Mouse (Mus musculus): ENCODE data around the gene Tmem104. TPM values are rescaled to one million over a fixed set of nuclear protein-coding genes. Genes with fewer than 3 reads are reported as not detected.

Tmem104 gene
- polyA plus RNA-seq, 1 experiment from 2014 or later, result 10.3 TPM

DNA sequence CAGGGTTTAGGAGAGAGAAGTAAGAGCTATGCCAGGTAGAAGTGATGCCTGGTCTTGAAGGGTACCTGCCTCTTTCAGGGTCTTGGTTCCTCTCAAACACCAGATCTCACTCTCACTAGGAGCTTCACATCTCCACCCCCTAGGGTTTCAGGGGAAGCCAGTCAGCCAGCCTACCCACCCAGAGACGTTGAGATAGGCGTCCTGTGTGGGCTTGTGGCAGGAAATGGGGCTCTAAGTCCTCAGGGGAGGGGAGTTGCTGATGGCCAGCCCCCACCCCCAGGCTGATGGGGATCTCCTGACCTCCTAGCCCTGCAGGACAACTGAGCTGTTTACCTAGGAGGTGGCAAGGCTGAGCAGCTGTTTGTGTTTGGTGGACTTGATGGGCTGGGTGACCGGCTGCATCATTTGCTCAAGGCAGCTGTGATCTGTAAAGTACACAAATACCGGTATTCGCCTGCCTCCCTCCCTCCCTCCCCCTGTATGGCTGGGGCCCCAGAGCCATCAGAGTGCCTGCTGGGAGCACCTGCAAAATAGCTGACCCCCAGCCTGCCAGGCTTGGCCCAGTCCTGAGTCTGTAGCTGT, 32.1 kb upstream of the Tmem104 start:
- H3K36me3 ChIP-seq (ENCODE audit: control insufficient read depth, insufficient read depth, low read length), result no peaks in the 10 kb centered on the region
- 0% methylated on average over 5 of the region's 5 CpGs for WGBS
- no peak overlapping the region for H3K4me2 ChIP-seq (replicated peaks; ENCODE audit: low read depth, low read length)
- H3K9me3 ChIP-seq (ENCODE audit: control insufficient read depth, low read length), result no peaks in the 10 kb centered on the region
- no peak for ATAC-seq (ENCODE audit: low FRiP score, low TSS enrichment)
- no peak overlapping the region; the same call in 1 of the 2 replicates for H3K9ac ChIP-seq (ENCODE audit: low read depth, low read length)
- H3K27me3 ChIP-seq (ENCODE audit: control insufficient read depth, insufficient read depth, low read length), result peaks cover 9% of the 10 kb centered on the region
- no peak overlapping the region for H3K4me3 ChIP-seq (ENCODE audit: low read length)
- H3K4me1 ChIP-seq (ENCODE audit: control insufficient read depth, insufficient read depth, low read length), result peaks cover 9% of the 10 kb centered on the region; the same call in 1 of the 2 replicates
- no peak overlapping the region for H3K27ac ChIP-seq (ENCODE audit: low read depth, low read length)

DNA sequence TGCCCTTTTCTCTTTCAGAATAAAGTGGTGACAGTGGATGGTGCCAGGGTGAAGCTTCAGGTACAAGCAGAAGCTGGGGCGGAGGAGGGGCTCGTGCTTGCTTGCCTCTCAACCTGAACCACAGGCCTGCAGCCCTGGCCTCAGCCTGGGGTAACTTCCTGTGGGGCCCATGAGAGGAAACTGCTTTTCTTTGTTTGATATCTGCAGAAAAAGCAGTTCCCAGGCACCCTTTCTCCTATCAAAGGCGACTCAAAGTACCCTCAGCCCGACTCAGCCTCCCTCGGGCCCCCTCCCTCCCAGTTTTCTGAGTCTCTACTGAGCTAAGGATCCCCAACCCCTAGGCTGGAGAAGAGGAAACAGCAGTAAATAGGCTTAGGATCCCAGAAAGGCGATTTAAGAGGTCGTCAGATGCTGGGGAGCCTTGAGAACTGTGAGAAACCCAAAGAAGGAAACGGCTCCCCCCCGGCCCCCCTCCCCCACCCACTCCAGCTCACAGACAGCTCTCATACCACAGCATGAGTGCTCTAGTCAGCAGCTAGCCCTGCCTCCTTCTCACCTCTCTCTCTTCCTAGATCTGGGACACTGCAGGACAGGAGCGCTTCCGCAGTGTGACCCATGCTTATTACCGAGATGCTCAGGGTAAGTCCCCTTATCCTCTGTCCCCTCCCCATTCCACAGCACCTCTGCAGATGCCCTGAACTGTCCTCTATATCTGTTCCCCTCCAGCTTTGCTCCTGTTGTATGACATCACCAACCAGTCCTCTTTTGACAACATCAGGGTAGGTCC, 29.2 kb upstream of the Tmem104 start:
- H3K4me3 ChIP-seq (ENCODE audit: low read length), result no peak overlapping the region
- H3K27ac ChIP-seq (ENCODE audit: low read depth, low read length), result no peak overlapping the region
- no peak overlapping the region for H3K4me2 ChIP-seq (replicated peaks; ENCODE audit: low read depth, low read length)
- 21% methylated on average over 12 of the region's 12 CpGs for WGBS
- no peak overlapping the region for H3K9ac ChIP-seq (ENCODE audit: low read depth, low read length)
- H3K27me3 ChIP-seq (ENCODE audit: control insufficient read depth, insufficient read depth, low read length), result peaks cover 9% of the 10 kb centered on the region
- H3K9me3 ChIP-seq (ENCODE audit: control insufficient read depth, low read length), result no peaks in the 10 kb centered on the region
- H3K4me1 ChIP-seq (ENCODE audit: control insufficient read depth, insufficient read depth, low read length), result peaks cover 15% of the 10 kb centered on the region; the same call in 1 of the 2 replicates
- H3K36me3 ChIP-seq (ENCODE audit: control insufficient read depth, insufficient read depth, low read length), result no peaks in the 10 kb centered on the region
- no peak for ATAC-seq (ENCODE audit: low FRiP score, low TSS enrichment)

- peaks cover 3% of the 10 kb centered on the region; the same call in 1 of the 2 replicates for H3K27me3 ChIP-seq (ENCODE audit: control insufficient read depth, insufficient read depth, low read length)
- peaks cover 21% of the 10 kb centered on the region; the same call in 1 of the 2 replicates for H3K4me1 ChIP-seq (ENCODE audit: control insufficient read depth, insufficient read depth, low read length)
- H3K4me3 ChIP-seq (ENCODE audit: low read length), result no peak overlapping the region
- no peak overlapping the region for H3K27ac ChIP-seq (ENCODE audit: low read depth, low read length)
- no peak for ATAC-seq (ENCODE audit: low FRiP score, low TSS enrichment)
- H3K36me3 ChIP-seq (ENCODE audit: control insufficient read depth, insufficient read depth, low read length), result no peaks in the 10 kb centered on the region
- no peak overlapping the region for H3K9ac ChIP-seq (ENCODE audit: low read depth, low read length)
- 55% methylated on average over 11 of the region's 11 CpGs for WGBS
- no peak overlapping the region for H3K4me2 ChIP-seq (replicated peaks; ENCODE audit: low read depth, low read length)
- no peaks in the 10 kb centered on the region for H3K9me3 ChIP-seq (ENCODE audit: control insufficient read depth, low read length)
Observed at GRCm38 (mm10) chr11:115160016-115160797, 27.1 kb upstream of the Tmem104 start.

DNA sequence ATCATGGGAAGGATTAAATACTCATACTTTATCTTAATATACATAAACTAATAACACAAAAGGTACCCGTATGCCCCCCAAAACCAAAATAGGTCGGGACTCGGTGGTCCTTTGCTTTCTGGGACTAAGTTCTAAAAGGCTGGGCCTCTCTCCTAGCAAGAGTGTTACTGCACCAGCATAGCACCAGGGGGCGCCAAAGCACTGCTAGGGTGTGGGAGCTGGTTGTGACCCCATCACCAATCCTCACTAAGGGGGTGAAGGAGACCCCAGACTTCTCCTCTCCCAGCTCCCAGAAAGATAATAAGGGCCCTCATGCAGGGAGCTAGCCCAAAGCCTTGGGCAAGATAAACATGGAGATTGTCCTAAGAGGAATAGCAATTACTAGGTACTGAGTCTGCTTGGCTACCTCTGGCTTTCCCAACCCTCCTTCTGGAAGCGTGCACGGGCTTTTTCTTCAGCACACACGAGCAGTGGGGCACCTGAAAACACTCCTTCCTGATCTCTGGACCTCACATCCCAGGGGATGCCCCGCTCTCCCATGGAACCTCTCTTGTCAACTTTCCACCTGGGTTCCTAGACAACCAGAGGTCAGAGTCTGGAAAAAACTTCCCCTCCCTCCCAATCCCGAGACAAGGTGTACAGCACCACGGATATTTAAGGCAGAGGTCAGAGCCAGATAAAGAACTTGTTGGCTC, 26.3 kb upstream of the Tmem104 start:
- H3K9ac ChIP-seq (ENCODE audit: low read depth, low read length), result no peak overlapping the region
- ATAC-seq (ENCODE audit: low FRiP score, low TSS enrichment), result no peak
- WGBS, result 31% methylated on average over 10 of the region's 10 CpGs
- no peaks in the 10 kb centered on the region for H3K36me3 ChIP-seq (ENCODE audit: control insufficient read depth, insufficient read depth, low read length)
- H3K27ac ChIP-seq (ENCODE audit: low read depth, low read length), result no peak overlapping the region
- no peak overlapping the region for H3K4me3 ChIP-seq (ENCODE audit: low read length)
- H3K27me3 ChIP-seq (ENCODE audit: control insufficient read depth, insufficient read depth, low read length), result peaks cover 3% of the 10 kb centered on the region; the same call in 1 of the 2 replicates
- H3K4me2 ChIP-seq (replicated peaks; ENCODE audit: low read depth, low read length), result no peak overlapping the region
- peaks cover 27% of the 10 kb centered on the region; the same call in 1 of the 2 replicates for H3K4me1 ChIP-seq (ENCODE audit: control insufficient read depth, insufficient read depth, low read length)
- H3K9me3 ChIP-seq (ENCODE audit: control insufficient read depth, low read length), result no peaks in the 10 kb centered on the region

GRCm38 (mm10) chr11:115161578-115162204, 25.6 kb upstream of the Tmem104 start:
- no peak overlapping the region for H3K4me2 ChIP-seq (replicated peaks; ENCODE audit: low read depth, low read length)
- no peak for ATAC-seq (ENCODE audit: low FRiP score, low TSS enrichment)
- peaks cover 3% of the 10 kb centered on the region; the same call in 1 of the 2 replicates for H3K27me3 ChIP-seq (ENCODE audit: control insufficient read depth, insufficient read depth, low read length)

DNA sequence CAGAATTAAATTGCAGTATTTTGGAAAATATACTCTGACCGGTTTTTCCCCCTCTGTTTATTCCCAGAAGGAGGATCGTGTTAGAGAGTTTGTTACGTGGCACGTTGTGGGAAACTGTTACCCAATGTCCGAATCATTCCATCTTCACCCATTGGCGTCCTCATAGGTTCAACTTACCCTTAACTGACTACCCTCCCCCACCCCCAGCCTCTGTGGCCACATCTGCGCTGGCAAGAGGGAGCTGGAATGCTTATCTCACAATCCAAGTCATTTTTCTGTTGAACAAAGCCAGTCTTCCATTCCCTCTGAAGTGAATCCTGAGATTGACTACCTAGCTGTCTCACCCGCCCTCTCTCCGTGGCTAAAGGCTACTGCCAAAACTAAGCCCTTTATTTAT, 25.1 kb upstream of the Tmem104 start:
- no peak overlapping the region for H3K27ac ChIP-seq (ENCODE audit: low read depth, low read length)
- peak overlapping the region; percentile 56 for H3K4me3 ChIP-seq (ENCODE audit: low read length)
- 27% methylated on average over 9 of the region's 9 CpGs for WGBS
- no peaks in the 10 kb centered on the region for H3K9me3 ChIP-seq (ENCODE audit: control insufficient read depth, low read length)
- H3K36me3 ChIP-seq (ENCODE audit: control insufficient read depth, insufficient read depth, low read length), result no peaks in the 10 kb centered on the region
- no peak for ATAC-seq (ENCODE audit: low FRiP score, low TSS enrichment)
- peaks cover 27% of the 10 kb centered on the region; the same call in 1 of the 2 replicates for H3K4me1 ChIP-seq (ENCODE audit: control insufficient read depth, insufficient read depth, low read length)
- peaks cover 3% of the 10 kb centered on the region; the same call in 1 of the 2 replicates for H3K27me3 ChIP-seq (ENCODE audit: control insufficient read depth, insufficient read depth, low read length)
- H3K4me2 ChIP-seq (replicated peaks; ENCODE audit: low read depth, low read length), result peak overlapping the region; percentile 79
- 0 out of 2 replicates have a peak overlapping the region, but pooled peaks have one; percentile 45 for H3K9ac ChIP-seq (ENCODE audit: low read depth, low read length)

More at GRCm38 (mm10) chr11:115161578-115162204, 25.6 kb upstream of the Tmem104 start:
- Histone ChIP-seq H3K27ac (ENCODE audit: low read depth, low read length) (no peak overlapping the region), H3K9me3 (ENCODE audit: control insufficient read depth, low read length) (no peaks in the 10 kb centered on the region), H3K4me1 (ENCODE audit: control insufficient read depth, insufficient read depth, low read length) (peaks cover 27% of the 10 kb centered on the region; the same call in 1 of the 2 replicates), H3K36me3 (ENCODE audit: control insufficient read depth, insufficient read depth, low read length) (no peaks in the 10 kb centered on the region), H3K9ac (ENCODE audit: low read depth, low read length) (no peak overlapping the region), H3K4me3 (ENCODE audit: low read length) (no peak overlapping the region)
- WGBS, result 71% methylated on average over 9 of the region's 9 CpGs

- Histone ChIP-seq H3K27ac (ENCODE audit: low read depth, low read length) (peak within 1 kb of the TSS; percentile 82; the same call in 1 of the 2 replicates), H3K27me3 (ENCODE audit: control insufficient read depth, insufficient read depth, low read length) (peaks cover 3% of the 10 kb centered on the region; the same call in 1 of the 2 replicates), H3K36me3 (ENCODE audit: control insufficient read depth, insufficient read depth, low read length) (no peaks in the 10 kb centered on the region), H3K4me3 (ENCODE audit: low read length) (peak within 1 kb of the TSS; percentile 56), H3K9me3 (ENCODE audit: control insufficient read depth, low read length) (no peaks in the 10 kb centered on the region), H3K9ac (ENCODE audit: low read depth, low read length) (peak within 1 kb of the TSS; percentile 48), H3K4me2 (replicated peaks; ENCODE audit: low read depth, low read length) (peak within 1 kb of the TSS; percentile 79), H3K4me1 (ENCODE audit: control insufficient read depth, insufficient read depth, low read length) (peaks cover 28% of the 10 kb centered on the region; the same call in 1 of the 2 replicates)
- WGBS, result under 1% methylated on average over 47 of the region's 47 CpGs
- peak; percentile 95 for ATAC-seq (ENCODE audit: low FRiP score, low TSS enrichment)
Observed at GRCm38 (mm10) chr11:115162832-115163480, 24.3 kb upstream of the Tmem104 start, which contains the start of gene Slc9a3r1. TSS of gene Slc9a3r1 (plus strand) at chr11:115163341.
